Mouse (Mus musculus) kidney, embryonic 14.5 days (tissue): ENCODE results near the gene Ccdc88a. TPM values are rescaled to one million over a fixed set of nuclear protein-coding genes. Genes with fewer than 3 reads are reported as not detected.

Experiments used
- ATAC-seq: fragments of 200-750 bp; cut with Nextera tagmentation; 2 replicates; pipeline ENCODE4 v1.8.0; 2017; ENCODE audit warnings: moderate number of reproducible peaks, mild to moderate bottlenecking, moderate TSS enrichment, moderate library complexity; ENCODE audit not compliant: low FRiP score, low TSS enrichment
- H3K27ac ChIP-seq: fragments of 300-500 bp; sonication (generic); 2 replicates; pipeline ENCODE4 v1.5.1; 2014; ENCODE audit warnings: low read depth, mild to moderate bottlenecking, low read length, moderate library complexity, mixed read lengths
- H3K27me3 ChIP-seq: fragments of 300-500 bp; sonication (generic); 2 replicates; pipeline ENCODE4 v1.6.1; 2014; ENCODE audit warnings: mild to moderate bottlenecking, low read length; ENCODE audit not compliant: control insufficient read depth, insufficient read depth
- H3K36me3 ChIP-seq: fragments of 300-500 bp; sonication (generic); 2 replicates; pipeline ENCODE4 v1.6.1; 2014; ENCODE audit warnings: low read length, mixed read lengths; ENCODE audit not compliant: control insufficient read depth, insufficient read depth
- H3K4me1 ChIP-seq: fragments of 300-500 bp; sonication (generic); 2 replicates; pipeline ENCODE4 v1.6.1; 2014; ENCODE audit warnings: low read length, mixed read lengths; ENCODE audit not compliant: control insufficient read depth, insufficient read depth
- H3K4me2 ChIP-seq: fragments of 300-500 bp; sonication (generic); replicated peaks from 2 replicates; pipeline ENCODE4 v1.6.1; 2014; ENCODE audit warnings: low read depth, mild to moderate bottlenecking, low read length
- H3K4me3 ChIP-seq: fragments of 300-500 bp; sonication (generic); 2 replicates; pipeline ENCODE4 v1.5.1; 2014; ENCODE audit warnings: mild to moderate bottlenecking, low read length
- H3K9ac ChIP-seq: fragments of 300-500 bp; sonication (generic); 2 replicates; pipeline ENCODE4 v1.6.1; 2014; ENCODE audit warnings: low read depth, mild to moderate bottlenecking, low read length, moderate library complexity
- H3K9me3 ChIP-seq: fragments of 300-500 bp; sonication (generic); 2 replicates; pipeline ENCODE4 v1.6.1; 2016; ENCODE audit warnings: low read length; ENCODE audit not compliant: control insufficient read depth
- WGBS: fragments of 180-500 bp; shearing (Covaris S2); extraction: QIAGEN DNeasy Blood & Tissue Kit; methylation state at CpG from one replicate; pipeline ENCODE4 v1.1.7; 2014; 5-methylcytosine and 5-hydroxymethylcytosine counted together
- polyA plus RNA-seq: library from polyadenylated mRNA; unstranded; fragments of >200 nt; fragmentation: Nextera tagmentation; extraction: Ambion mirVana; gene quantifications from 2 replicates; pipeline ENCODE4 v1.2.1, GENCODE M21; 2014

The Ccdc88a gene
- 24.4 and 30.6 TPM in 2 replicates for polyA plus RNA-seq

DNA sequence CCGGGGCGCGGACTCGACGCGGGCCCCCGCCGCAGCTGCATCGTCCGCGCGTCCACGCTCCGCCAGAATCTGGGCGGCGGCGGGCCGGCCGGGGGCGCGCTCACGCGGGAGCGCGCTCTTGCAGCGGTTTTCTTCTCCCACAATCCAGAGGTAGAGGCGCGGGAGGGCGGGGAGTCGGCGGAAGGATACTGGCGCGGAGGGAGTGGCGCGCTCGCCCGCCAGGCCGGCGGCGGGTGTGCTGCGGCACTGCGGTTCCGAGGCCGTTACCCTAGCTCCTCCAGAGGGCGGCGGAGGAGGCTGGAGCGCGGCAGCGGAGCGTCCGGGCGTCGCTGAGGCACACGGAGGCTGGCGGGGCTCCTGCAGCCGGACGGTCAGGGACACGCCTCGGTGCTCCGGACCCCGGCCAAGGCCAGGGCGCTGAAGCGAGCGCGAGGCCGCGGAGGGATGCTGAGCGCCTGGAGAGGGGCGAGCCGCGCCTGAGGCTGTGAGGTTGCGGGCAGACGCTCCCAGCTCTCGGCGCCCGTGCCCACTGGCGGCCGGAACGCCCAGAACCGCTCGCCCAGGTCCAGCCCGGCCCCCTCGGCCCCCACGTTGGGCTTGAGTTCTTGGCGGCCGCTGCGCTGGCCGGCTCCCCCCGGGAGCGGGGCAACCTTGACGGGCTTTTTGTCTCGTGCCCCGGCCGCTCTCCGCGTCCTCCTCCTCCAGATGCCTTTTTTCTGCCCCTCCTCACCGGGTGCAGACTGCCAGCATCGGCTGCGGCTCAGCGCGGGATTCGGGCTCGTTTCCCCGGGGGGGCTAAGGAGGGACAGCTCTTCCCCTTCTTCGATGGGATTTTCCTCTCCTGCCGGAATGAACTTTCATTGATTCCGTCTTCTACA, at the start of gene Ccdc88a:
TSS of gene Ccdc88a (plus strand) at position 263 of the 878 bp plus-strand sequence.
- peak; percentile 97 for ATAC-seq
- Histone ChIP-seq H3K4me3 (peak within 1 kb of the TSS; percentile 92), H3K9me3 (no peaks in the 10 kb centered on the region), H3K27me3 (no peaks in the 10 kb centered on the region), H3K4me1 (no peaks in the 10 kb centered on the region), H3K36me3 (no peaks in the 10 kb centered on the region), H3K9ac (peak within 1 kb of the TSS; percentile 96), H3K27ac (peak within 1 kb of the TSS; percentile 96), H3K4me2 (peak within 1 kb of the TSS; percentile 64)
- under 1% methylated on average over 81 of the region's 107 CpGs for WGBS

DNA sequence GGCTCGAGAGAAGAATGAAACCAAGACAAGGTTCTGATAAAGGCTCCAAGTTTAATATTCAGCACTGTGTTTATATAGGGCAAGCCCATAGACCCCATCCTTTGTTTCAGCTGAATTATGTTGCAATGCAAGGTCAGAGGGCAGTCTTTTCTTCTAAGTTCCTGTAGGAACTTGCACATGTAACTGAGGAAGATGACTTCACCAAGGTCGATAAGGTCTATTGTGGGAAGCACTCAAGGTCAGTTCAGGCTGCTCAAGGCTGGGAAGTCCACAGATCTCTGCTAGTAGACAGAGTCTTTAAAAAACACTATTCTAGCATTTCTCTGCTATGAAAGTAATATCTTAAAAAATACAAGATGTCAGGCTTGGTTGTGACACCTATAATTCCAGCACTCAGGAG, 38.0 kb upstream of the Ccdc88a start:
- Histone ChIP-seq H3K9ac (no peak overlapping the region), H3K27me3 (no peaks in the 10 kb centered on the region), H3K4me2 (no peak overlapping the region), H3K36me3 (no peaks in the 10 kb centered on the region), H3K9me3 (no peaks in the 10 kb centered on the region), H3K4me1 (no peaks in the 10 kb centered on the region), H3K4me3 (no peak overlapping the region), H3K27ac (no peak overlapping the region)
- ATAC-seq = no peak
- WGBS = 76% methylated on average over 2 of the region's 2 CpGs

DNA sequence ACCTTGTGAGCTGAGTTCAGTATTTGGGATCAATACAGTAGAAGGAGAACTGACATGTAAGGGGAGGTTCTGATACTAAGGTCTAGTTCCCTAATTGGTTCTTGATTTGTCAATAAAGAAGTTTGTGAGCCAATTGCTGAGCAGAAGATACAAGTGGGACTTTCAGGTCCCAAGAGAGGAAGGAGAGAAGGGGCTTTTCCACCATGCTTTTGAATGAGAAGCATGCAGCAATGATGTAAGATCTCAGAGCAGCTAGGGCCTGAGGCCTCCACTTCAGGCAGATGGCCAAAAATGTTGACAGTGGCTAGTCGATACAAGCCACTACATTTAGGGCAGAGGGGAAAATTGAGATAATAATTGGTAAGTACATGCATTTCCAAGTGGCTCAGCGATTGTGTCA, 32.2 kb upstream of the Ccdc88a start:
- ATAC-seq = no peak
- no peak overlapping the region for H3K27ac ChIP-seq
- no peak overlapping the region for H3K4me2 ChIP-seq
- H3K36me3 ChIP-seq = no peaks in the 10 kb centered on the region
- no peak overlapping the region for H3K9ac ChIP-seq
- H3K9me3 ChIP-seq = no peaks in the 10 kb centered on the region
- no peaks in the 10 kb centered on the region for H3K4me1 ChIP-seq
- WGBS = 70% methylated on average over 2 of the region's 2 CpGs
- no peaks in the 10 kb centered on the region for H3K27me3 ChIP-seq
- H3K4me3 ChIP-seq = no peak overlapping the region

DNA sequence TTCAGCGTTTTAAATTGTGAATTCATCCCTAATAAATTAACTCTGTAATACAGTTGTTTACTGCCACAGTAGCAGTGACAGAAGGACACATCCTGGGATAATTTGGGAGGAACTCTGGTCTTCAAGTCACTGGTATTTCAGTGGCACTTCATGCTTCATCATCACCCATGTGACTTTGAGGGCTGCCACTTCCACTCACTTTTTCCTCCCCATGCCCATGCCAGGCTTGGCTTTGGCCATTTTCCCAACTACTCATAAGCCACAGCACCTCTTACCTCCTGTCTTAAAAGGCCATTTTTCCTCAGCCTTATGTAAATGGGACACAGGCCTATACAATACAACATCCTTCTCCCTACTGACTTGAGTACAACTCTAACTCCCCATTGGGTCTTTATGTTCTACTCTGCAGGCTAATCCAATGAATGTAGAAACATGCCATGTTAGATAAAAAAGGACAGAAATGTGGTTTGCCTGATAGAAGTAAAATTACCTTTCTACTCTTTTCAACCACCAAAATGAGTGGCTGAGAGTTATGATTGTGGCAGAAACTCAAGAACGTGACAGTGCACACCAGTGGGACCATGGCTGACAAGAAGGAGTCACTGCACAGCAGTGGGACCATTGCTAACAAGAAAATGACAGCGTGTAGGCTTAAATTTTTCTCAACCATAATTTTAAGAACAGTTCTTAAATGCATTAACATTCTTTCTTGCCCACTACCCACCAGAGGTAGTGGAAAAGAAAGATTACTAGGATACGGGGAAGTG, 28.4 kb upstream of the Ccdc88a start:
- Histone ChIP-seq H3K27me3 (no peaks in the 10 kb centered on the region), H3K4me1 (no peaks in the 10 kb centered on the region), H3K36me3 (no peaks in the 10 kb centered on the region), H3K4me3 (no peak overlapping the region), H3K27ac (no peak overlapping the region), H3K9ac (no peak overlapping the region), H3K9me3 (no peaks in the 10 kb centered on the region), H3K4me2 (no peak overlapping the region)
- WGBS = 81% methylated on average over 4 of the region's 4 CpGs
- no peak for ATAC-seq

DNA sequence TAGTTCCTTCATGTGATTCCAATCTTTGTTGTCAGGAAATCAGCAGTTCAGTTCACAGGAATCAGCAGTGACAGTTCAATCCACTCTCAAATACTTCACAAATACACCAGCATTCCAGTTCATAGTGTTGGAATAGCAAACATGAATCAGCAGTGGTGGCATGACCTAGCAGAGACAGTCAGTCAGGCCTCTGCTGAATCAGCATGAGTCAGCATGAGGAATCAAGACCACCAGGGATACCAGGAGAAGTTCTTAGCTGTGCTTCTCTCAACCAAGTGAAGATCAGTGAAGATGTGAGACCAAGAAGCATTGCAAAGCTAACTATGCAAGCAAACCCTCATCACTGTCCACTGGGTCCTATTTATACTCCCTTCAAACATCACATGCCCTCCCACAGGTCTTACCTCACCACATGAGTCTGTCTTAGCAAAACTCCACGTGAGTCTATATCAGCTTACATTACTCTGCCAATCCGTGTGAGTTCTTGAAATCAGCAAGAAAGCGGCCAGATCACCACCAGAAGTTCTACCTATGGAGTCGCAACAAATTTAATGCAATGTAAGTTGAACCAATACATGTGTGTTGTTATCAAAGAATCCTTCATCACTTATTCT, 27.7 kb upstream of the Ccdc88a start:
- H3K9me3 ChIP-seq = no peaks in the 10 kb centered on the region
- no peak overlapping the region for H3K27ac ChIP-seq
- H3K27me3 ChIP-seq = no peaks in the 10 kb centered on the region
- H3K4me2 ChIP-seq = no peak overlapping the region
- no peak overlapping the region for H3K9ac ChIP-seq
- H3K4me3 ChIP-seq = no peak overlapping the region
- no peaks in the 10 kb centered on the region for H3K4me1 ChIP-seq
- 83% methylated on average over 4 of the region's 4 CpGs for WGBS
- no peak for ATAC-seq
- H3K36me3 ChIP-seq = no peaks in the 10 kb centered on the region

DNA sequence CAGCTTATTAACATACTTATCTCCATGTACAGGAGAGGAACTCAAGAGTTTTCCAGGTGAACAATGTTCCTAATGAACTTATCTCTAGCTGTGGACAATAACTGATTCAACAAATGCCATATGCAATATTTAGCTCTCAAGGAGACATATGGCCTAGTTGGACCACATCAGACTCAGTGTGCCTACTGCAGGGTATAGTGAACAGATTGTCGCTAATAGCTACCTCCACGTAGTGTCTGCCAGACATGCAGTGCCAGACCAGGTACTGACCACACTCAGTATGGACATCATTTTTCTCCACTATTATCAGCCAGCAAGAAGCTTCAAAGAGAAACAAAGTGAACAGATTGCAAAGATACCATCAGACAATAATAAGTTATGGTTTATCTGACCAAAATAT, 22.6 kb upstream of the Ccdc88a start:
- no peaks in the 10 kb centered on the region for H3K4me1 ChIP-seq
- no peak overlapping the region for H3K4me3 ChIP-seq
- no peak overlapping the region for H3K27ac ChIP-seq
- no peaks in the 10 kb centered on the region for H3K9me3 ChIP-seq
- no peaks in the 10 kb centered on the region for H3K27me3 ChIP-seq
- no peak overlapping the region for H3K9ac ChIP-seq
- no peak for ATAC-seq
- H3K4me2 ChIP-seq = no peak overlapping the region
- no peaks in the 10 kb centered on the region for H3K36me3 ChIP-seq
- 99% methylated on average over 2 of the region's 2 CpGs for WGBS

DNA sequence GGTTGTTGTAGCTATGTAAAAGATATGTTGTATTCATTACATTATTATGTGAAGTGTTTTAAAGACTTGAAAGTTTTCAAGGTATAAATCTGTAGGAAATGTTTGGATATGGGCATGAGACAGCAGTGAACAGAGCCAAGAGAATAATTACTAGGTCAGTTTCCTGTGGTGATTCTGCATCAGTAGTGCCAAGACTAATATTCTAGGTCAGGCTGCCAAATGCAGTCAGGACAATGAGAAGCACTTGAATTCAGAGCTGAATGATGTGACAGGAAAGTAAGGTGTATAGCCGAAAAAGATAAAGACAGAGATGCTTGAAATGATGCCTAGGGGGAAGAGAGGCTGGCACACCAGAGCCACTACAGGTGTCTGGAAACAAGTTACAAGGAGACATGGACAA, 21.2 kb upstream of the Ccdc88a start:
- no peak overlapping the region for H3K9ac ChIP-seq
- no peaks in the 10 kb centered on the region for H3K9me3 ChIP-seq
- H3K4me2 ChIP-seq = no peak overlapping the region
- ATAC-seq = no peak
- no peaks in the 10 kb centered on the region for H3K4me1 ChIP-seq
- no peaks in the 10 kb centered on the region for H3K36me3 ChIP-seq
- H3K4me3 ChIP-seq = no peak overlapping the region
- 86% methylated on average over 1 of the region's 1 CpGs for WGBS
- H3K27ac ChIP-seq = no peak overlapping the region
- H3K27me3 ChIP-seq = no peaks in the 10 kb centered on the region

DNA sequence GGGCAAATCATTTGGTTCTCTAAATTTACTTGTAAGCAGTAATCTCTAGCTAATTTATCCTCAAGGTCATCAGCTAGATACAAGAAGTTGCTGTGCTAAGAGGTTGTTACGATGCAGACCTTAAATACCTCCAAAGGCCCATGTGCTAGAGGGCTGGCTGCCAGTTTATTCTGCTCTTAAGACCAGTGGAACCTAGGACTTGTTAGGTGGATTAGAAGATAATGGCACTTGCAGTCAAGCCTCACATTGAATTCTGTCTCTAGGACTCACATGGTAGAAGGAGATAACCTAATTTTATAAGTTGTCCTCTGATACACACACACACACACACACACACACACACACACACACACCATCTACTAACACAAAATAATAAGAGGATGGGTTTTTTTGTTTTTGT, 5.3 kb upstream of the Ccdc88a start:
- 82% methylated on average over 1 of the region's 1 CpGs for WGBS
- ATAC-seq = no peak
- no peak overlapping the region for H3K4me2 ChIP-seq
- no peak overlapping the region for H3K4me3 ChIP-seq
- no peak overlapping the region for H3K27ac ChIP-seq
- H3K9ac ChIP-seq = no peak overlapping the region
- H3K36me3 ChIP-seq = no peaks in the 10 kb centered on the region
- H3K27me3 ChIP-seq = no peaks in the 10 kb centered on the region
- no peaks in the 10 kb centered on the region for H3K9me3 ChIP-seq
- H3K4me1 ChIP-seq = no peaks in the 10 kb centered on the region

DNA sequence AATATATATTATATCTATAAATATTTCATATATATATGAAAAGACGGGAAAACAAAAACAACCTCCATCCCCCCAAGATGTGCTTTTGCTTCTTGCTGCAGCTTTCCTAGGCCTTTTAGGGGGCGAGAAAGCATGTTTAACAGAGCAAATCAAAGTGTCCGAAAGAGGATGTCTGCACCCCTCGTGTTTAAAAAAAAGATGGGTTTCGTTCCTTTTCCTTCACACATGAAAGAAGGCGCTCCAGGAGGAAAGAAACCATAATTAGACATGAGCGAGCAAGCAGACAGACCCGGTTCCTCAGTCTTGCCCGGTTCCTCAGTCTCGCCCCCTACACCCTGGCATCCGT, 435 bp upstream of the Ccdc88a start:
- WGBS = 3% methylated on average over 11 of the region's 11 CpGs
- peak overlapping the region; percentile 96 for H3K9ac ChIP-seq
- no peaks in the 10 kb centered on the region for H3K9me3 ChIP-seq
- H3K4me2 ChIP-seq = peak overlapping the region; percentile 39
- H3K4me1 ChIP-seq = no peaks in the 10 kb centered on the region
- no peaks in the 10 kb centered on the region for H3K27me3 ChIP-seq
- ATAC-seq = no peak
- peak overlapping the region; percentile 92 for H3K4me3 ChIP-seq
- H3K36me3 ChIP-seq = no peaks in the 10 kb centered on the region
- 0 out of 2 replicates have a peak overlapping the region, but pooled peaks have one; percentile 19 for H3K27ac ChIP-seq
